Mouse (Mus musculus): ENCODE measurements around the gene Tmem117. TPM values are rescaled to one million over a fixed set of nuclear protein-coding genes. Genes with fewer than 3 reads are reported as not detected.

The Tmem117 gene
- total and polyA plus RNA-seq, 3 experiments: 0.16 TPM; not detected in 2

- H3K4me3 ChIP-seq (ENCODE audit: low read depth, low read length): no peak overlapping the region
- H3K27me3 ChIP-seq (ENCODE audit: insufficient read depth, low read length): no peaks in the 10 kb centered on the region
- no peak for ATAC-seq (ENCODE audit: extremely low read depth, insufficient number of reproducible peaks, low FRiP score, poor library complexity, severe bottlenecking)
- no peak for DNase-seq (ENCODE audit: low spot score)
- TF ChIP-seq GATA1 (IDR thresholded peaks at IDR 0.05; ENCODE audit: borderline replicate concordance, low read length) (no peak), CTCF (IDR thresholded peaks at IDR 0.05; ENCODE audit: low read depth, low read length) (no peak), GATA2 (IDR thresholded peaks at IDR 0.05; ENCODE audit: borderline replicate concordance, low read depth, low read length) (no peak), POLR2AphosphoS5 (IDR thresholded peaks at IDR 0.05; ENCODE audit: insufficient replicate concordance, low read depth, low read length) (no peak), TAL1 (conservative IDR thresholded peaks at IDR 0.05; ENCODE audit: low read depth, low read length) (no peak)
- H3K4me1 ChIP-seq (ENCODE audit: insufficient read depth, low read depth, low read length): no peaks in the 10 kb centered on the region
- H3K9me3 ChIP-seq (replicated peaks): peaks cover 13% of the 10 kb centered on the region
- no peaks in the 10 kb centered on the region for H3K36me3 ChIP-seq (replicated peaks)
Observed at GRCm38 (mm10) chr15:94634524-94634923, 5.5 kb downstream of the Tmem117 start.

- peaks cover 9% of the 10 kb centered on the region for H3K9me3 ChIP-seq (replicated peaks)
- H3K27me3 ChIP-seq (ENCODE audit: insufficient read depth, low read length): no peaks in the 10 kb centered on the region
- H3K4me3 ChIP-seq (ENCODE audit: low read depth, low read length): no peak overlapping the region
- DNase-seq (ENCODE audit: low spot score) (no peak), ATAC-seq (ENCODE audit: extremely low read depth, insufficient number of reproducible peaks, low FRiP score, poor library complexity, severe bottlenecking) (no peak)
- no peaks in the 10 kb centered on the region for H3K4me1 ChIP-seq (ENCODE audit: insufficient read depth, low read depth, low read length)
- TF ChIP-seq GATA1 (IDR thresholded peaks at IDR 0.05; ENCODE audit: borderline replicate concordance, low read length) (no peak), CTCF (IDR thresholded peaks at IDR 0.05; ENCODE audit: low read depth, low read length) (no peak), GATA2 (IDR thresholded peaks at IDR 0.05; ENCODE audit: borderline replicate concordance, low read depth, low read length) (no peak), POLR2AphosphoS5 (IDR thresholded peaks at IDR 0.05; ENCODE audit: insufficient replicate concordance, low read depth, low read length) (no peak), TAL1 (conservative IDR thresholded peaks at IDR 0.05; ENCODE audit: low read depth, low read length) (no peak)
- no peaks in the 10 kb centered on the region for H3K36me3 ChIP-seq (replicated peaks)
Observed at GRCm38 (mm10) chr15:94638207-94638606, 9.2 kb downstream of the Tmem117 start.

DNA sequence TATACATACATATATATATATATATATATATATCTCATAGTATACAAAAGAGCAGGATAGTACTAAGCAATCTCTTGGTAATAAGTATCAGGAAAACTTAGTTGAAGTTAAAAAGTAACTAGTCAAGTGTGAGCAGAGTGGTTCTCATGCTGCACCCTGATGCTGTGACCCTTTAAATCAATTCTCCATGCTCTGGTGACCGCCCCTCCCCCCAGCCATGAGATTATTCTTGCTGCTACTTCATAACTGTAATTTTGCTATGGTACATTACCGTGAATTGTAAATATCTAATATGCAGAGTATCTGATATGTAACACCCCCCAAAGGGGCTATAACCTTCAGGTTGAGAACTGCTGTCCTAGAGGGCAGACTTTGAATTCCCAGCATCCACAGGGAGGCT, 10.1 kb downstream of the Tmem117 start:
- no peak for DNase-seq (ENCODE audit: low spot score)
- H3K9me3 ChIP-seq (replicated peaks): peaks cover 8% of the 10 kb centered on the region; the same call in 1 of the 2 replicates
- no peaks in the 10 kb centered on the region for H3K27me3 ChIP-seq (ENCODE audit: insufficient read depth, low read length)
- no peaks in the 10 kb centered on the region for H3K4me1 ChIP-seq (ENCODE audit: insufficient read depth, low read depth, low read length)
- H3K4me3 ChIP-seq (ENCODE audit: low read depth, low read length): no peak overlapping the region
- no peak for ATAC-seq (ENCODE audit: extremely low read depth, insufficient number of reproducible peaks, low FRiP score, poor library complexity, severe bottlenecking)
- no peak for TF ChIP-seq GATA2 (IDR thresholded peaks at IDR 0.05; ENCODE audit: borderline replicate concordance, low read depth, low read length)
- no peak for TF ChIP-seq CTCF (IDR thresholded peaks at IDR 0.05; ENCODE audit: low read depth, low read length)
- no peak for TF ChIP-seq TAL1 (conservative IDR thresholded peaks at IDR 0.05; ENCODE audit: low read depth, low read length)
- no peak for TF ChIP-seq GATA1 (IDR thresholded peaks at IDR 0.05; ENCODE audit: borderline replicate concordance, low read length)
- TF ChIP-seq POLR2AphosphoS5 (IDR thresholded peaks at IDR 0.05; ENCODE audit: insufficient replicate concordance, low read depth, low read length): no peak
- no peaks in the 10 kb centered on the region for H3K36me3 ChIP-seq (replicated peaks)

- TF ChIP-seq POLR2AphosphoS5 (IDR thresholded peaks at IDR 0.05; ENCODE audit: insufficient replicate concordance, low read depth, low read length) (no peak), GATA1 (IDR thresholded peaks at IDR 0.05; ENCODE audit: borderline replicate concordance, low read length) (no peak), TAL1 (conservative IDR thresholded peaks at IDR 0.05; ENCODE audit: low read depth, low read length) (no peak), CTCF (IDR thresholded peaks at IDR 0.05; ENCODE audit: low read depth, low read length) (no peak), GATA2 (IDR thresholded peaks at IDR 0.05; ENCODE audit: borderline replicate concordance, low read depth, low read length) (no peak)
- Histone ChIP-seq H3K36me3 (replicated peaks) (no peaks in the 10 kb centered on the region), H3K9me3 (replicated peaks) (peaks cover 42% of the 10 kb centered on the region), H3K27me3 (ENCODE audit: insufficient read depth, low read length) (no peaks in the 10 kb centered on the region), H3K4me3 (ENCODE audit: low read depth, low read length) (no peak overlapping the region), H3K4me1 (ENCODE audit: insufficient read depth, low read depth, low read length) (no peaks in the 10 kb centered on the region)
- DNase-seq (ENCODE audit: low spot score) (no peak), ATAC-seq (ENCODE audit: extremely low read depth, insufficient number of reproducible peaks, low FRiP score, poor library complexity, severe bottlenecking) (no peak)
Observed at GRCm38 (mm10) chr15:94646012-94646411, 17.0 kb downstream of the Tmem117 start.

DNA sequence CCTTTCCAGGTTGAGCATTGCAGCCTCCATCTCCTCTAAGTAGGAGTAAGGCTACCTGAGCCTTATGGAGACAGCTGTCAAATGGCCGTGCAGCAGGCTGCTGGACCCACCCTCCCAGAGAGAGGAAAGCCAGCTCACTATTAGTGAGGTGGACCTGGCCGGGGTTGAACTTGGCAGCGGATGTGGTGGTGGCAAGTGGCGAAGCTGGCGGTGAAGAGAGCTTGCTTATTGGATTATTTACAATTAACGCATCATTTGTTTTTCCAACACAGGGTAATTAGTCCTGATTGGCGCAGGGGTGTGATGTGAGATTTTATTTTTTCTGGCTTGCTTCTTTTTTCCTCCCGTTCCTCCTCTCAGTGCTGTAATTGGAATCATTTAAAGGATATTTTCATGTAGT, 19.4 kb downstream of the Tmem117 start:
- TF ChIP-seq GATA2 (IDR thresholded peaks at IDR 0.05; ENCODE audit: borderline replicate concordance, low read depth, low read length) (no peak), GATA1 (IDR thresholded peaks at IDR 0.05; ENCODE audit: borderline replicate concordance, low read length) (no peak), TAL1 (conservative IDR thresholded peaks at IDR 0.05; ENCODE audit: low read depth, low read length) (no peak), POLR2AphosphoS5 (IDR thresholded peaks at IDR 0.05; ENCODE audit: insufficient replicate concordance, low read depth, low read length) (no peak)
- DNase-seq (ENCODE audit: low spot score) (no peak), ATAC-seq (ENCODE audit: extremely low read depth, insufficient number of reproducible peaks, low FRiP score, poor library complexity, severe bottlenecking) (no peak)
- no peaks in the 10 kb centered on the region for H3K36me3 ChIP-seq (replicated peaks)
- H3K27me3 ChIP-seq (ENCODE audit: insufficient read depth, low read length): no peaks in the 10 kb centered on the region
- no peak overlapping the region for H3K4me3 ChIP-seq (ENCODE audit: low read depth, low read length)
- H3K9me3 ChIP-seq (replicated peaks): peaks cover 57% of the 10 kb centered on the region
- no peaks in the 10 kb centered on the region for H3K4me1 ChIP-seq (ENCODE audit: insufficient read depth, low read depth, low read length)

GRCm38 (mm10) chr15:94649071-94649765, 20.2 kb downstream of the Tmem117 start:
- Histone ChIP-seq H3K4me3 (ENCODE audit: low read depth, low read length) (peak overlapping the region; percentile 16; the same call in 1 of the 2 replicates), H3K4me1 (ENCODE audit: insufficient read depth, low read depth, low read length) (no peaks in the 10 kb centered on the region), H3K27me3 (ENCODE audit: insufficient read depth, low read length) (no peaks in the 10 kb centered on the region), H3K9me3 (replicated peaks) (peaks cover 60% of the 10 kb centered on the region), H3K36me3 (replicated peaks) (no peaks in the 10 kb centered on the region)
- TF ChIP-seq GATA2 (IDR thresholded peaks at IDR 0.05; ENCODE audit: borderline replicate concordance, low read depth, low read length): no peak
- no peak for TF ChIP-seq GATA1 (IDR thresholded peaks at IDR 0.05; ENCODE audit: borderline replicate concordance, low read length)
- no peak for TF ChIP-seq CTCF (IDR thresholded peaks at IDR 0.05; ENCODE audit: low read depth, low read length)
- no peak for TF ChIP-seq TAL1 (conservative IDR thresholded peaks at IDR 0.05; ENCODE audit: low read depth, low read length)
- no peak for TF ChIP-seq POLR2AphosphoS5 (IDR thresholded peaks at IDR 0.05; ENCODE audit: insufficient replicate concordance, low read depth, low read length)
- DNase-seq (ENCODE audit: low spot score): no peak
- no peak for ATAC-seq (ENCODE audit: extremely low read depth, insufficient number of reproducible peaks, low FRiP score, poor library complexity, severe bottlenecking)
